Mouse (Mus musculus) intestine, postnatal 0 days (tissue): ENCODE measurements around the gene Acot12. TPM values are rescaled to one million over a fixed set of nuclear protein-coding genes. Genes with fewer than 3 reads are reported as not detected.

ENCODE experiments used
- ATAC-seq: fragments of 200-750 bp; cut with Nextera tagmentation; 2 replicates; pipeline ENCODE4 v1.8.0; 2017; ENCODE audit warnings: mild to moderate bottlenecking, moderate TSS enrichment, moderate library complexity
- H3K27ac ChIP-seq: fragments of 300-500 bp; sonication (generic); 2 replicates; pipeline ENCODE4 v1.5.1; 2014; ENCODE audit warnings: mild to moderate bottlenecking, low read depth, low read length, moderate library complexity
- H3K27me3 ChIP-seq: fragments of 300-500 bp; sonication (generic); replicated peaks from 2 replicates; pipeline ENCODE4 v1.6.1; 2014; ENCODE audit warnings: low read length, mixed read lengths; ENCODE audit not compliant: control insufficient read depth, insufficient read depth
- H3K36me3 ChIP-seq: fragments of 300-500 bp; sonication (generic); 2 replicates; pipeline ENCODE4 v1.6.1; 2014; ENCODE audit warnings: mild to moderate bottlenecking, moderate library complexity; ENCODE audit not compliant: control insufficient read depth, insufficient read depth
- H3K4me1 ChIP-seq: fragments of 300-500 bp; sonication (generic); replicated peaks from 2 replicates; pipeline ENCODE4 v1.6.1; 2014; ENCODE audit warnings: antibody characterized with exemption, low read length, mixed read lengths; ENCODE audit not compliant: control insufficient read depth, insufficient read depth
- H3K4me2 ChIP-seq: fragments of 300-500 bp; sonication (generic); replicated peaks from 2 replicates; pipeline ENCODE4 v1.6.1; 2014; ENCODE audit warnings: low read depth, mild to moderate bottlenecking, moderate library complexity
- H3K4me3 ChIP-seq: fragments of 300-500 bp; sonication (generic); 2 replicates; pipeline ENCODE4 v1.5.1; 2014; ENCODE audit warnings: low read depth, low read length
- H3K9ac ChIP-seq: fragments of 300-500 bp; sonication (generic); 2 replicates; pipeline ENCODE4 v1.6.1; 2014; ENCODE audit warnings: mild to moderate bottlenecking, low read depth, low read length
- H3K9me3 ChIP-seq: fragments of 300-500 bp; sonication (generic); 2 replicates; pipeline ENCODE4 v1.6.1; 2016; ENCODE audit warnings: mixed run types; ENCODE audit not compliant: control insufficient read depth
- CTCF ChIP-seq: sonication (generic); IDR thresholded peaks from 2 replicates; pipeline ENCODE4 v1.5.1; 2016; ENCODE audit warnings: low read depth, mild to moderate bottlenecking, control low read depth, antibody characterized with exemption, moderate library complexity
- WGBS: fragments of 180-500 bp; shearing (Covaris S2); extraction: QIAGEN DNeasy Blood & Tissue Kit; methylation state at CpG from one replicate; pipeline ENCODE4 v1.1.7; 2014; 5-methylcytosine and 5-hydroxymethylcytosine counted together
- polyA plus RNA-seq: library from polyadenylated mRNA; unstranded; fragments of >200 nt; fragmentation: Nextera tagmentation; extraction: Ambion mirVana; gene quantifications from 2 replicates; pipeline ENCODE4 v1.2.1, GENCODE M21; 2015

Gene Acot12
- polyA plus RNA-seq, 1 experiment from 2014 or later = 21.8 TPM

DNA sequence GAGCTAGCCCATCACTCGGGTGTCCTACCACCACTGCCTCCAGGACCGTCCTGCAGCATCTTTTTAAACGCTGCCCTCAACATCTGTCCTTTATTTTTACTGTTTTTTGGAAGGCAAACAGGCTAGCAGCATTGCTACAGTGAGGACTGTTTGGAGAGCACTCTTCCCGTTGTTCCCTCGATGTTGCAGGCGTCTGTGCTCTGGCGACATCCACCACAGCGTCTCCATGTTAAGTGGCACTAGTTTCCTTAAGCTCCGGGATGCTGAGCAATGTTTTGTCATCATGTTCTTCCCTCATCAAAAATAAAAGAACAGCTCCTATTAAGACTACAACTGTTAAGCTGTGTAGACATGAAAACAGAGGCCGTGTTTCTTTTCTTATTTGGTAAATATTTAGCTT lies 54.3 kb downstream of the Acot12 start:
- Histone ChIP-seq H3K4me1 (no peaks in the 10 kb centered on the region), H3K27me3 (no peaks in the 10 kb centered on the region), H3K4me2 (no peak overlapping the region), H3K4me3 (no peak overlapping the region), H3K27ac (no peak overlapping the region), H3K9ac (no peak overlapping the region), H3K36me3 (peaks cover 54% of the 10 kb centered on the region), H3K9me3 (no peaks in the 10 kb centered on the region)
- WGBS = 88% methylated on average over 10 of the region's 10 CpGs
- no peak for TF ChIP-seq CTCF
- no peak for ATAC-seq

DNA sequence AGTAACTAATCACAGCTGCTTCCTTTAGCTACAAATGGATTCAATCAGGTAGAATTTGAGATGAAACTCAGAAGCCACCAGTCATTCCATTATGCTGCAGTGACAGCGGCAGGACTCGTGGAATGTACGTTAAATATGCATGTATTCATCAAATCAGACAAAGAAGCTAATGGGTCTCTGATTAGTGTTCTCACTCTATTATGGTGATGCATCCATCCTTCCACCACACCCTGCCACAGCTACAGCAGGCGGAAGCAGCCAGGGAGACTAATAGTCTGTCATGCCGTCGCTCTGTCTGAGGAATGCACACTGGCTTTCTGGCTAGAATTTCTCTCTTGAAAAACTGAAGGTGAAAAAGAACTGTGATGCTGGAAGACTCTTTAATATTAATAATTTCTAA lies 54.7 kb downstream of the Acot12 start:
- WGBS = 89% methylated on average over 6 of the region's 6 CpGs
- no peak overlapping the region for H3K27ac ChIP-seq
- peaks cover 57% of the 10 kb centered on the region for H3K36me3 ChIP-seq
- no peaks in the 10 kb centered on the region for H3K4me1 ChIP-seq
- ATAC-seq = no peak
- H3K27me3 ChIP-seq = no peaks in the 10 kb centered on the region
- no peak overlapping the region for H3K9ac ChIP-seq
- no peak overlapping the region for H3K4me3 ChIP-seq
- no peak for TF ChIP-seq CTCF
- no peaks in the 10 kb centered on the region for H3K9me3 ChIP-seq
- H3K4me2 ChIP-seq = no peak overlapping the region

DNA sequence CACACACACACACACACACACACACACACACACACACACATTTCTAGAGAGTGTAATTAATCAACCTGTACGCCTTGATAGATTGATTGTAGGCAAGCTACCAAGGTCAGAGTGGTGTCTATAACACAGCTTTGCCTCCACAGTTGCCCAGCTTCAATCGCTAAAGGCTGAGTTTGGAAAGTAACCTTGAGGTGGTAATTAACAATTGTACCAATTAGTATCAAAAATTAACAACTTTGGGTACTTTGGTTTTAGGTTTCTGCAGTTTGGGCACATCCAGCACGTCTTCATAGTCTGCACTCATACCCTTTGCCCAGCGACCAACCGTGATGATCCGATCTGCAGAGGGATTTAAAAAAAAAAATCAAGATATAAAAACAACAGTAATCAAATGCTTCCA lies 55.6 kb downstream of the Acot12 start:
- peaks cover 61% of the 10 kb centered on the region for H3K36me3 ChIP-seq

DNA sequence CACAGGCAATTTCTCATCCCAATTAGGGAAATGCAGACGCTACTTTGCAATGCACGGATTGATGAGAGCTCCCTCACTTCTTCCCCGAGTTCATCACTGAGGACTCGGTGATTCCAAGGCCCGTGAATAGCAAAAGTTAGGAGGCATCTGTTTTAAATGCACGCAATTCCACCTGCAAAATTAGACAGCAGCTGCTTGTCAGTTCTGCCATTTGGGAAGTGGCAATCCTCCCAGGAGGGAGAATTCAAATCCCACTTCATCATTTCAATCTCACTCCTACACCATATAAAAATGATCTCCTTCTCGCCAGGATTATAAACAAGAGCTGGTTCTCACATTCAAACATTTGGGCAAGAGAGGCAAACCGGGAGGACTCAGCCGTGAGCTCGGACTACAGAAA lies 56.1 kb downstream of the Acot12 start:
- Histone ChIP-seq H3K27ac (no peak overlapping the region), H3K9me3 (no peaks in the 10 kb centered on the region), H3K4me2 (no peak overlapping the region), H3K4me1 (no peaks in the 10 kb centered on the region), H3K27me3 (no peaks in the 10 kb centered on the region), H3K9ac (no peak overlapping the region), H3K36me3 (peaks cover 61% of the 10 kb centered on the region), H3K4me3 (no peak overlapping the region)
- ATAC-seq = no peak
- TF ChIP-seq CTCF = no peak
- 91% methylated on average over 10 of the region's 10 CpGs for WGBS

More for the DNA sequence above, 55.6 kb downstream of the Acot12 start:
- WGBS = 95% methylated on average over 6 of the region's 6 CpGs
- Histone ChIP-seq H3K4me3 (no peak overlapping the region), H3K27me3 (no peaks in the 10 kb centered on the region), H3K27ac (no peak overlapping the region), H3K9me3 (no peaks in the 10 kb centered on the region), H3K4me1 (no peaks in the 10 kb centered on the region), H3K4me2 (no peak overlapping the region), H3K9ac (no peak overlapping the region)
- no peak for ATAC-seq
- TF ChIP-seq CTCF = no peak

DNA sequence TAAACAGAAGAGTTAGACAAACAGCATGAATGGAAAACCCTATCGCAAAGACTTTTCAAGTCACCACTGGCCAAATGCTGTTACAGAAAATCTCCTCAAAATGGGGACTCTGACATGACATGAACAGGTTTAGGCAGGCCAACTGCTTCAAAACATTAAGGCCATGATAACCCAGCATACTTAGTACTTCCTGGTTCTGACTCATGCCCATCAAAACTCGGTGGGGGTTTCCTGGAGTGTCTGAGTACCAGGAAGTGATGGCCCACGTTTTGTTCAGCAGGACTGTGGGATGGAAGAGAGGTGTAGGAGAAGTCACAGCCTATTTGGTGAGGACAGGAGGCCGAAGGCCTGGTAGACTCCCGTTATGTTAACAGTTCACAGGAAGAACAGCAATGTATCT lies 60.4 kb downstream of the Acot12 start:
- Histone ChIP-seq H3K9me3 (no peaks in the 10 kb centered on the region), H3K4me1 (no peaks in the 10 kb centered on the region), H3K27ac (no peak overlapping the region), H3K4me3 (no peak overlapping the region), H3K4me2 (no peak overlapping the region), H3K9ac (no peak overlapping the region), H3K27me3 (no peaks in the 10 kb centered on the region), H3K36me3 (peaks cover 58% of the 10 kb centered on the region)
- ATAC-seq = no peak; the same call in 1 of the 2 replicates
- 73% methylated on average over 5 of the region's 5 CpGs for WGBS
- no peak for TF ChIP-seq CTCF

DNA sequence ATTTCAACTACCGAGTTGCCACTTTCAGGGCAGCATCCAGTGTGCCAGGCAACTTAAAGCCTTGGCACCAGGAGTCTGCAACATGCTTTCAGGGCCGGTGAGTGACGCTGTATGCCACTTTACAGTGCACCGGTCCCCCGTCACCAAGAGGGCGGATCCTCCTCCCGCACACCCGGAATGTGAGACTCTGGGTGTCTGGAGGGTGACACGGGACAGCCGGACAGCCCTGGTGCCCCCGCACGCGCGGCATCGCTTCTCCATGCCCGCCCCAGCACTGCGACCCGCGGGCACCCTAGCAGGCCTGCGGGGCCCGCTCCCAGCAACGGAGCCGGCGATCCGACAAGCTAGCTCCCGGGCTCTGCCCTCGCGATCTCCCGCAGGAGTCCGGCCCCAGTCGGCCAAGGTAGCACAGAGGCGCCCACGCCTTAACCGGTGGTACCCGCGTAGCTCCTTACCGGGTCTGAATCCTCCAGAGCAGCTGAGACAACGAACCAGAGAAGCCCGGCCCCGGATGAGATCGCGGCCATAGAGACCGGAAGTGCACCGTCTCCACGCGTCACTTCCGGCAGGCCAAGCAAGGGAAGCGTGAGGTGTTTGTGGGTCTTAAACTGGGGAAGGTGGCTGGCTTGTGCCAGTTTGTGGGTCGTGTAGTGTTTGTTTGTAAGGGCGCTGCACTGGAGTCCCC lies 66.0 kb downstream of the Acot12 start, which contains the start of gene Zcchc9:
Gene Zcchc9 (minus strand): TSS at position 551 of the 685 bp plus-strand sequence.
- Histone ChIP-seq H3K9me3 (no peaks in the 10 kb centered on the region), H3K9ac (peak within 1 kb of the TSS; percentile 99), H3K4me1 (no peaks in the 10 kb centered on the region), H3K27me3 (no peaks in the 10 kb centered on the region), H3K4me2 (peak within 1 kb of the TSS; percentile 76), H3K27ac (peak within 1 kb of the TSS; percentile 99), H3K36me3 (peaks cover 14% of the 10 kb centered on the region; the same call in 1 of the 2 replicates), H3K4me3 (peak within 1 kb of the TSS; percentile 99)
- under 1% methylated on average over 49 of the region's 50 CpGs for WGBS
- TF ChIP-seq CTCF = peak; percentile 66
- ATAC-seq = peak; percentile 97
